Mouse (Mus musculus) forebrain, postnatal 0 days (tissue): Measurements from ENCODE around the gene Aff3. TPM values are rescaled to one million over a fixed set of nuclear protein-coding genes. Genes with fewer than 3 reads are reported as not detected.
A peak's percentile ranks its signal among the peaks of the same experiment; 100 is the strongest.

Experiments
- ATAC-seq: fragments of 200-750 bp; cut with Nextera tagmentation; 2 replicates; pipeline ENCODE4 v1.8.0; 2017; ENCODE audit warnings: mild to moderate bottlenecking, moderate library complexity
- DNase-seq: peaks from one replicate; pipeline ENCODE4 v3.0.0-alpha.2; 2015
- H3K27ac ChIP-seq: fragments of 300-500 bp; sonication (generic); 2 replicates; pipeline ENCODE4 v1.5.1; 2014; ENCODE audit warnings: low read depth, mild to moderate bottlenecking, antibody characterized with exemption, low read length, moderate library complexity, mixed read lengths
- H3K27me3 ChIP-seq: fragments of 300-500 bp; sonication (generic); 2 replicates; pipeline ENCODE4 v1.6.1; 2014; ENCODE audit warnings: mild to moderate bottlenecking, low read length, mixed read lengths; ENCODE audit not compliant: insufficient read depth
- H3K36me3 ChIP-seq: fragments of 300-500 bp; sonication (generic); 2 replicates; pipeline ENCODE4 v1.6.1; 2014; ENCODE audit warnings: mild to moderate bottlenecking, moderate library complexity; ENCODE audit not compliant: insufficient read depth
- H3K4me1 ChIP-seq: fragments of 300-500 bp; sonication (generic); 2 replicates; pipeline ENCODE4 v1.6.1; 2014; ENCODE audit warnings: antibody characterized with exemption; ENCODE audit not compliant: insufficient read depth
- H3K4me2 ChIP-seq: fragments of 300-500 bp; sonication (generic); 2 replicates; pipeline ENCODE4 v1.6.1; 2014; ENCODE audit warnings: low read depth, mild to moderate bottlenecking, moderate library complexity
- H3K4me3 ChIP-seq: fragments of 300-500 bp; sonication (generic); 2 replicates; pipeline ENCODE4 v1.5.1; 2014; ENCODE audit warnings: low read depth, low read length, mixed read lengths
- H3K9ac ChIP-seq: fragments of 300-500 bp; sonication (generic); 2 replicates; pipeline ENCODE4 v1.6.1; 2014; ENCODE audit warnings: mild to moderate bottlenecking
- H3K9me3 ChIP-seq: fragments of 300-500 bp; sonication (generic); 2 replicates; pipeline ENCODE4 v1.6.1; 2016; ENCODE audit warnings: low read length
- CTCF ChIP-seq: sonication (generic); IDR thresholded peaks from 2 replicates; pipeline ENCODE4 v1.5.1; 2016; ENCODE audit warnings: antibody characterized with exemption, control low read depth, low read depth
- WGBS: fragments of 180-500 bp; shearing (Covaris S2); extraction: QIAGEN DNeasy Blood & Tissue Kit; methylation state at CpG from one replicate; pipeline ENCODE4 v1.1.7; 2014; 5-methylcytosine and 5-hydroxymethylcytosine counted together
- polyA plus RNA-seq: library from polyadenylated mRNA; unstranded; fragments of >200 nt; fragmentation: Nextera tagmentation; extraction: Ambion mirVana; gene quantifications from 2 replicates; pipeline ENCODE4 v1.2.1, GENCODE M21; 2015
- total RNA-seq: library from RNA; depleted of rRNA; stranded (reverse); fragments of >200 nt; gene quantifications from 2 replicates; pipeline ENCODE4 v1.2.3, GENCODE M21; 2014

Gene Aff3
- total and polyA plus RNA-seq, 2 experiments from 2014 or later: 21.8 to 102 TPM

DNA sequence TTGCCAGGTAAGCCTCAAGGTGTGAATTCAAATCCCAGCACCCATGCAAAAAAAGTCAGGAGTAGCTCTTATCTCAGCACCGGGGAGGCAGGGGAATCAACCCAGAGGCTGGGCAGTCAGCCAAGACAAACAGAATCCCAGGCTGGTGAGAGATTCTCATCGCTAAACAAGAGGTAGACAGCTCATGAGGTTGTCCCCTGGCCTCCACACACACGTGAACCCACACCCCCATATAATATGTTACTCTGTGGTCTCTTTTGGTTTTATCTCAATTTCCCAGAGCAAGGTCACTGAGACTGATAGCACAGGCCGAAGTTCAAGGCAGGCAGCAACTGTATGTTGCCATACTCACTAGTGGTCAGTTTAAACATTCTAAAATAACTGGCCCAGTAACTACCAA is 422.2 kb downstream of the Aff3 start:
- no peak overlapping the region for H3K27ac ChIP-seq
- ATAC-seq (no peak), DNase-seq (no peak)
- 57% methylated on average over 4 of the region's 4 CpGs for WGBS
- H3K27me3 ChIP-seq: no peaks in the 10 kb centered on the region
- H3K36me3 ChIP-seq: 0 out of 2 replicates have a peak, but pooled peaks cover 4% of the 10 kb centered on the region
- H3K9me3 ChIP-seq: no peaks in the 10 kb centered on the region
- H3K4me3 ChIP-seq: no peak overlapping the region
- H3K4me2 ChIP-seq: no peak overlapping the region
- H3K4me1 ChIP-seq: 0 out of 2 replicates have a peak, but pooled peaks cover 2% of the 10 kb centered on the region
- no peak overlapping the region for H3K9ac ChIP-seq
- no peak for TF ChIP-seq CTCF

GRCm38 (mm10) chr1:38241801-38242200 is 423.0 kb downstream of the Aff3 start:
- no peak for TF ChIP-seq CTCF
- no peak overlapping the region for H3K4me3 ChIP-seq
- H3K36me3 ChIP-seq: 0 out of 2 replicates have a peak, but pooled peaks cover 4% of the 10 kb centered on the region
- no peaks in the 10 kb centered on the region for H3K4me1 ChIP-seq
- no peak overlapping the region for H3K4me2 ChIP-seq
- H3K27me3 ChIP-seq: no peaks in the 10 kb centered on the region
- no peaks in the 10 kb centered on the region for H3K9me3 ChIP-seq
- H3K27ac ChIP-seq: no peak overlapping the region
- H3K9ac ChIP-seq: no peak overlapping the region
- WGBS: 86% methylated on average over 4 of the region's 4 CpGs
- ATAC-seq (0 out of 2 replicates have a peak, but pooled peaks have one; percentile 1), DNase-seq (no peak)

GRCm38 (mm10) chr1:38241221-38241666 is 423.5 kb downstream of the Aff3 start:
- Histone ChIP-seq H3K36me3 (0 out of 2 replicates have a peak, but pooled peaks cover 4% of the 10 kb centered on the region), H3K4me1 (no peaks in the 10 kb centered on the region), H3K9ac (no peak overlapping the region), H3K4me3 (no peak overlapping the region), H3K9me3 (no peaks in the 10 kb centered on the region), H3K27ac (no peak overlapping the region), H3K27me3 (no peaks in the 10 kb centered on the region), H3K4me2 (no peak overlapping the region)
- DNase-seq (no peak), ATAC-seq (no peak)
- 75% methylated on average over 6 of the region's 6 CpGs for WGBS
- no peak for TF ChIP-seq CTCF

DNA sequence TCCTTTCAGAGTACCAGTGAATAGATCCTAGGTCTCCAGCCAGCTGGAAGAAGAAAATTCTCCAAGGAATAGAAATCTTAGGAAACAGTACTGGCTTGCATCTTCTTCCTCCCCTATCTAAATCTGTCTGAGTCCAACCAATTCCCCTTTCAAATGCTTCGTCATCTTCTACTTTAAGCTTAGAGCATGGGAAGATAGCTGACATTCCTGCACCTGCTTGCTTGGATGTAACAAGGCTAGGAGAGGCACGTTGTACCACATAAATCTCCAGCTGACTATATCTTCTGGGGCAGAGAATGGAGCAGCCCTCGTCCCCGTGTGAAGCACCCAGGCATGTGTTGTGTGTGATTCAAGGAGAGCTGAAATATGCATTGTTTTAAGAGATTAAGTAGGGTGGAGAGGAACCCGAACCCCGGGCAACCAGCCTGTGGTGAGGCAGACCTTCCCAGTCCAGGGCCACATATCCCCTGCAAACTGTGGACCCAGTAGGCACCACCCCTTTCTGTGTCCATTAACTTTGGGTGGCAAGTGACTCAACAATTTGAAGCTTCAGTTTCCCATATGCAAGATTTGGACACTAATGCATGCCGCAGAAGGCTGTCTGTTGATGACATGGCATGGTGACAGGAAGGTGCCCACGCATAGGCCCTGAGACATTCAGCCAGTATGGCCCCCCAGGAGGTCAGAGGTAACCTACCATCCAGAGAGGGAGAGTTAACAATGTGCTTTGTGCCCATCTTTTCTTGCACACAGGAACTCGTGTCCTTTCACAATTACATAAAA is 424.1 kb downstream of the Aff3 start:
- Histone ChIP-seq H3K27me3 (no peaks in the 10 kb centered on the region), H3K27ac (no peak overlapping the region), H3K4me2 (no peak overlapping the region), H3K9me3 (no peaks in the 10 kb centered on the region), H3K36me3 (0 out of 2 replicates have a peak, but pooled peaks cover 4% of the 10 kb centered on the region), H3K4me1 (no peaks in the 10 kb centered on the region; the same call in 1 of the 2 replicates), H3K4me3 (no peak overlapping the region), H3K9ac (no peak overlapping the region)
- no peak for ATAC-seq
- TF ChIP-seq CTCF: no peak
- DNase-seq: no peak
- WGBS: 84% methylated on average over 9 of the region's 9 CpGs

DNA sequence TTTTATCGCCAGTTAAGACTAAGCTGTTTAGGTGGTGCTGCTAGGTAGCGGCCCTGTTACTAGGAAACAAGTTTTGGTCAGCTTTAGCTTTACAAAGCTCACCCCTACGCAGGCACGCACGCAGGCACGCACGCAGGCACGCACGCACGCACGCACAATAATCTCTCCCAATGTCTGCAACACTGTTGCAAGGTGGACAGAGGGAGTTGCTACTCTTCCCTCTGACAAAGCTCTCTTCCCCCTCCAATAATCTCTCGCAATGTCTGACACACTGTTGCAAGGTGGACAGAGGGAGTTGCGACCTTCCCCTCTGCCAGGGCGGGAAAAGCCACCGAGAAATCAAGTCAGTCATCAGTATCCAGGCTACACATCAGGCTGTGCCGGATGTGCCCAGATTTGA is 425.2 kb downstream of the Aff3 start:
- no peak for TF ChIP-seq CTCF
- Histone ChIP-seq H3K9ac (no peak overlapping the region), H3K4me1 (no peaks in the 10 kb centered on the region; the same call in 1 of the 2 replicates), H3K9me3 (no peaks in the 10 kb centered on the region), H3K27me3 (no peaks in the 10 kb centered on the region), H3K36me3 (0 out of 2 replicates have a peak, but pooled peaks cover 1% of the 10 kb centered on the region), H3K4me3 (no peak overlapping the region), H3K4me2 (no peak overlapping the region), H3K27ac (no peak overlapping the region)
- ATAC-seq (no peak), DNase-seq (no peak)
- WGBS: 91% methylated on average over 16 of the region's 16 CpGs

DNA sequence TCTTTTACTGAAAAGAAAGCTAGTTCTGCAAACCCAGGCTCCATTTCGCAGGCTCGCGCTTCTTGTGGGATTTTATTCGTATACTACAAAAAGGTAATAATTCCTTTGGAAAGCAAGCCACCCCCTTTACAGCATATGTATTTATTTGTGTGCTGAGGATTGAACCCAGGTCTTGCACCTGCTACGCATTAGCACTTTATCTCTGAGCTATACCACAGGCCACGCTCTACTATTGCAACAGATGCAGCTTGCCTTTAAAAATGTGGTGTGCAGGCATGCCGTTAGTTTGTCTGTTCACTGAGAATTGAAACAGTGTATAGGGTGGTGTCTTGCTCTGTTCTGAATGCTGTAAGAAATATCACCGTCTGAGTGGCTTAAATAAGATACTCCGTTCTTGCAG is 426.9 kb downstream of the Aff3 start:
- Histone ChIP-seq H3K9me3 (no peaks in the 10 kb centered on the region), H3K27me3 (no peaks in the 10 kb centered on the region), H3K36me3 (no peaks in the 10 kb centered on the region), H3K27ac (no peak overlapping the region), H3K4me3 (no peak overlapping the region), H3K4me2 (no peak overlapping the region), H3K4me1 (no peaks in the 10 kb centered on the region; the same call in 1 of the 2 replicates), H3K9ac (no peak overlapping the region)
- no peak for TF ChIP-seq CTCF
- DNase-seq: no peak
- ATAC-seq: peak; percentile 55; the same call in 1 of the 2 replicates
- 83% methylated on average over 9 of the region's 9 CpGs for WGBS

DNA sequence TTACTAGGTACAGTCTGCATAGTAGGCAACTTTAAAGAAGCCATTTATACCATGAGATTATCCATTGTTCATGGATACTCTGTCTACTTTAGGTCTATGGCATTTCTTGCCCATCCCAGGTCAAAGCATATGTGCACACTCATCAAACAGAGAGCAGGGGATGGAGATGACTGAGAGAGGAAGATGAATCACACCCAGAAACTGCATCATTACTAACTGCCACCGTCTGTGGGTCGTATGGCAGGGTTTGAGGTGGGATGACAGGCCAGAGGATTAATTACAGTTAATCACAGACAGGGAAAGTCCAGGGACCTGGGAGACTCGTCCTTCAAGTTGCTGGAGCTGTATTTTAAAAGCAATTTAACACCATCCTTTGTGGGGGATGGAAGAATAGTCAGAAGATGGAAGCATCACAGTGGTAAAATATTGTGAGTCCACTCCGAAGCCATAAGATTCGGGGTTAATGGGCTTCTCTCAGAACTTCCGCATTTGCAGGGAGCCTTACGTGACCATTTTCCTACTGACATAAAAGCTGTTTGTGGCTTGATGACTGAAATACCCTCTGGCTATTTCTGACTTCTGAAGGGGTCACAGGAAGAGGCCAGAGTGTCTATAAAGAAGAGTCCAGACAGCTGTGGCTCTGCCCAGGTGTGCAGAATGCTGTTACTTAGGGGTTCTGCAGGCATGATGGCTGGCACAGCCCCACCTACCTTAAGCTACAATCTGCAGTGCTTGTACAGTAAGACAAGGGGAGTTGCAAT is 427.5 kb downstream of the Aff3 start:
- Histone ChIP-seq H3K4me1 (no peaks in the 10 kb centered on the region; the same call in 1 of the 2 replicates), H3K9me3 (no peaks in the 10 kb centered on the region), H3K27ac (no peak overlapping the region), H3K9ac (no peak overlapping the region), H3K4me2 (no peak overlapping the region), H3K36me3 (no peaks in the 10 kb centered on the region), H3K4me3 (no peak overlapping the region), H3K27me3 (no peaks in the 10 kb centered on the region)
- TF ChIP-seq CTCF: no peak
- WGBS: 81% methylated on average over 7 of the region's 7 CpGs
- DNase-seq (no peak), ATAC-seq (no peak)
